Mouse (Mus musculus): ENCODE data around the gene Tpo. TPM values are rescaled to one million over a fixed set of nuclear protein-coding genes. Genes with fewer than 3 reads are reported as not detected.

Gene Tpo
- not detected in 2 replicates for polyA plus RNA-seq (2012; ENCODE audit: low replicate concordance)

DNA sequence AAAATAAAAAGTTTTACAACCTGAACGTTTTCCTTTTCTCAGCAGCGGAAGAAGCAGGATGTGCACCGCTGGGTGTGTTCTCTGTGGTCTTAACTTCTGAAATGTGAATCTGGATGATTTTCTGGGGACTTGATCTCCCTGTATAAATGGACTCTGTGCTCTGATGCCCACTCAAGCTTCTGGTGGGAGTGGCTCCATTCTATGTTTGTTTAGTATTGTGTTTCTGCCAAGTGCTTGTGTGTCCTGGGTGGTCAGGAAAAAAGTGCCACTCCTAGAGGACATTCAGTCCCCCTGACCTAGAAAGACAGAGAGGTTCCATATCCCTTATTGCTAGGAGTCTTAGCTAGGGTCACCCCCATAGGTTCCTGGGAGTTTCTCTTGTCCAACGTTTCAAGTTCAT, at the start of gene Tpo:
Gene Tpo (minus strand): TSS at position 101 of the 400 bp plus-strand sequence.

Other genes with a start within 250 kb of the Tpo start
- gene Pxdn, start 195.0 kb downstream of the Tpo start, polyA plus RNA-seq (2012; ENCODE audit: low replicate concordance) = 0.20 TPM in 1 of 2 replicates, not detected in the other
- 1.2 TPM in 1 of 2 replicates, not detected in the other for gene Sntg2, start 240.8 kb upstream of the Tpo start, polyA plus RNA-seq (2012; ENCODE audit: low replicate concordance)